Mouse (Mus musculus): ENCODE data around the gene Terb1.

- TF ChIP-seq POLR2A (IDR thresholded peaks at IDR 0.05; ENCODE audit: extremely low read depth, insufficient read depth, low read length) (no peak), CTCF (IDR thresholded peaks at IDR 0.05; ENCODE audit: extremely low read depth, insufficient read depth, low read length) (no peak)
Observed at GRCm38 (mm10) chr8:104510134-104510533, 424 bp upstream of the Terb1 start.

Measured in cortical plate, adult 2 months (tissue).